In the genomic region with DNA sequence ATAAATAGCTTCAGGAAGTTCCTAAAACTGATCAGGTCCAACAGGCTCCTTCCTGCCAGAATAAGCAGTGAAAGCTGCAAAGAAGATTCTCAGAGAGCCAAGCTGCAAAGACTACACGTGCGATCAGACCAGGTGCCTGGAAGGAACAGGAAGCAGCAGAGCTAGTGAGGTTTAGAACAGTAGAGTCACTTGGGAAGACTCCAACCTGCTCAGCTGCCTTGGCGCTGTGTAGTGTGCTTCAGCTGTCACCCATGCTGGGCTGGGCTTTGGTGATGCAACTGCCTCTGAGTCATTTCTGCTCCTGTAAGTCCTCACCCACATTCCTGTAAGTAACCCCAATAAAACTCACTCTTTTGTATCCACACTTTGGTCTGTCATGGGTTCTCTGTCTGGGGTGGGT, we compare ENCODE assay signal across 15 mouse cellular contexts.
DNase-seq lines count a peak whose midpoint lies in the region; ATAC-seq lines count a peak whose summit lies in the region.
"Had no signal": no experiment of that assay in that cellular context is flagged by ENCODE, and none has a peak within 500 bp of the region (broad histone marks: within the 10 kb centered on the region; RNA-seq: fewer than 3 reads in every experiment).

No protein-coding gene starts in this region.

- no peaks in the 10 kb centered on the region for H3K9me3 ChIP-seq in intestine, embryonic 16.5 days (ENCODE audit: control insufficient read depth, low read length)
- H3K9me3 ChIP-seq: limb, embryonic 15.5 days; neural tube, embryonic 12.5 days had no signal

- H3K27ac ChIP-seq in intestine, embryonic 16.5 days (ENCODE audit: low read length): no peak overlapping the region
- H3K27ac ChIP-seq: limb, embryonic 15.5 days; neural tube, embryonic 12.5 days had no signal

- H3K4me3 ChIP-seq in intestine, embryonic 16.5 days (ENCODE audit: low read length): no peak overlapping the region
- H3K4me3 ChIP-seq: erythroblast, embryonic 14.5 days; limb, embryonic 15.5 days; neural tube, embryonic 12.5 days had no signal

- H3K36me3 ChIP-seq in intestine, embryonic 16.5 days (ENCODE audit: control insufficient read depth, insufficient read depth, low read length): no peaks in the 10 kb centered on the region
- H3K36me3 ChIP-seq: limb, embryonic 15.5 days; neural tube, embryonic 12.5 days had no signal

- ATAC-seq in intestine, embryonic 16.5 days: peak; percentile 76
- ATAC-seq: lung, postnatal 0 days had no signal

- H3K27me3 ChIP-seq in intestine, embryonic 16.5 days (replicated peaks; ENCODE audit: control insufficient read depth, insufficient read depth, low read length): no peaks in the 10 kb centered on the region
- H3K27me3 ChIP-seq: limb, embryonic 15.5 days; neural tube, embryonic 12.5 days had no signal

- H3K4me1 ChIP-seq in intestine, embryonic 16.5 days (ENCODE audit: control insufficient read depth, insufficient read depth, low read length): no peaks in the 10 kb centered on the region
- H3K4me1 ChIP-seq: limb, embryonic 15.5 days; neural tube, embryonic 12.5 days had no signal

- peak; percentile 36 to 82 for DNase-seq in adrenal gland, adult (ENCODE audit: inconsistent age in 2 of 2, low spot score in 1 of 2)
- DNase-seq in adrenal gland, postnatal 14 days: no peak
- peak; percentile 40 to 69 for DNase-seq in layer of hippocampus, adult 18-20 months (ENCODE audit: low spot score in 2 of 2)
- DNase-seq in layer of hippocampus, adult 9-10 months (ENCODE audit: low spot score): no peak
- DNase-seq in 3134 (ENCODE audit: extremely low read depth, insufficient read length, low spot score): peak; percentile 41
- no peak for DNase-seq in kidney, postnatal 4 days
- no peak for DNase-seq in spleen, adult 12 weeks (ENCODE audit: low spot score)
- DNase-seq: retina, postnatal 1 day; thymus, adult 2 months had no signal

- 76% methylated on average over 3 of the region's 3 CpGs for WGBS in intestine, embryonic 16.5 days

- H3K4me2 ChIP-seq in intestine, embryonic 16.5 days (ENCODE audit: low read depth, low read length): no peak overlapping the region
- H3K4me2 ChIP-seq: limb, embryonic 15.5 days; midbrain, embryonic 11.5 days; neural tube, embryonic 12.5 days had no signal

- no peak overlapping the region for H3K9ac ChIP-seq in intestine, embryonic 16.5 days (ENCODE audit: low read depth, low read length)
- H3K9ac ChIP-seq: limb, embryonic 15.5 days; neural tube, embryonic 12.5 days had no signal

Comparison
In these comparisons a context has a peak if more than half of its experiments do, and no peak if none do; other contexts are left out.
1. DNase-seq: peak in adrenal gland, adult (2 of 2), layer of hippocampus, adult 18-20 months (2 of 2) and 3134 (single experiment); none in adrenal gland, postnatal 14 days (single experiment), layer of hippocampus, adult 9-10 months (single experiment), kidney, postnatal 4 days (0 of 2) and spleen, adult 12 weeks (single experiment).